Mouse (Mus musculus) cerebellum, adult (tissue): ENCODE measurements around the gene Slc25a3.

Source experiments
- ATAC-seq: cut with Nextera tagmentation; 2 replicates; pipeline ENCODE4 v1.9.2; 2017; ENCODE audit warnings: mild to moderate bottlenecking, moderate library complexity, mixed read lengths; ENCODE audit not compliant: insufficient number of reproducible peaks, low FRiP score, low TSS enrichment

Slc25a3 gene

DNA sequence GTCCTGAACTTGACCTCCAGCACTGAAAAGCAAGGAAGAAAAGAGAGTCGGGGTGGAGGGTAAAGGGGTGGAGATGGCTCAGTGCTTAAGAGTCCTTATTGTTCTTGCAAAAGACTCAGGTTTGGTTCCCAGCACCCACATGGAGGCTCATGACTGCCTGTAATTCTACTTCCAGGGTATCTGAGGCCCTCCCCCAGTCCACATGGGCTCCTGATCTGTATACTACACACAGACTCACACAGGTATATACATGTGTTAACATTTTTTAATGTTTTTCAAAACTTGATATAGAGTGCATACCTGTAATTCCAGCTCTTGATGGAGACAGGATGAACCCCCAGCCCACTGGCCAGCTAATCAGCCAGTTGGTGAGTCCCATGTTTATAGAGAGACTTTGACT is 23.8 kb downstream of the Slc25a3 start:
- no peak for ATAC-seq

DNA sequence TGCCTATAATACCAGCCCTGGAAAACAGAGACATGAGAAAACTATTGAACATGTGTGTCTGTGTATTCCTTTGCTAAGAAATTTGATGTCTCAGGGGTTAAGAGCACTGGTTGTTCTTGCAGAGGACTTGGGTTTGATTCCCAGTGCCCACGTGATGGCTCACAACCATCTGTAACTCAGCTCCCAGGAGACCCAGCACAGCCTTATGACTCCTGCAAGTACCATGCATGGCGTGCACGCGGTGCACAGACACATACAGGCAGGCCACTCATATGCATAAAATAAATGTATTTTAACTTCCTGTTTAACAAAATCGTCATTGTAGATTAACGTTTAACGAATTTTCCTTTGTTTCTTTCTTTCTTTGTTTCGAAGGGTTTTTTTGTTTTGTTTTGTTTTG is 25.8 kb downstream of the Slc25a3 start:
- ATAC-seq: no peak

- ATAC-seq: no peak
Measured at GRCm38 (mm10) chr10:91094251-91095104, 29.4 kb downstream of the Slc25a3 start.

DNA sequence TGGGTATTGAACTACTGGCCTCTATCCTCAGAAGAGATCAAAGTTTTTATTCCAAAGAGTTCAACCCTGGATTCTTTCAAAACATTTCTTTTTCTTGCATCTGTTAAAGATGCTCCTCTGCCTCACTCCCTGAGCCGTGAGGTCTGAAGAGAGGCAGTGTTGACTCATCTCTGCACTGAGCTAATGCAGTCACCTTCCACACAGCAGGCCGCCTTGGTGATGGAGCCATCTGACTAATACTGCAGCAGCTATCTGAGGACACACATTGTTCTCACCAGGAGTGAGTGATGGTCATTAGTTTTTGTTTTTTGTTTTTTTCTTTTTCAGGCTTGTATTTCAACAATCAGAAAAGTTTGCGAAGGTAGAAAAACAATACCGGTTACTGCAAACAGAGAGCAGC is 31.0 kb downstream of the Slc25a3 start:
- ATAC-seq: no peak

DNA sequence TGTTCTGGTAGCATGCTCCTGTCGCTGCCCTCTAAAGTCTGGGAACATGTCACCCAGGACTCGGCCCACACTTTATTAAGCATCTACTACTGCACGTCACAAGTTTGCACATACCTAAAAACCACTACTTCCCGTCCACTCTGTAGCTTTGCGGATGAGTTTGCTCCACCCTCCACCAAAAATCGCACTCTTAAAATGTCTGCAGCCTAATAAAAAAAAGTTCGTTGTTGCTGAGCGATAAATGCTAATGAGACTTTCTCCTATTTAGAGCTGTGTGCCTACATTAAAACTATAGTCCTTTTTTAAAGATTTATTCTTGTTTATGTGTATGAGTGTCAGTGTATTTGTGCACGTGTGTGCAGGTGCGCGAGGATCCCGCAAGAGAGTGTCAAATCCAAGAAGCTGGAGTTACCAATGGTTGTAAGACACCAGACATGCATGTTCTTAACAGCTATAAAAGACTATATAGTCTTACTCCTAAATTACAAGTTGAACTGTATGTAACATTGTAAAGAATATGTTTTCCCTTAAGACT is 40.4 kb downstream of the Slc25a3 start:
- ATAC-seq: no peak; the same call in 1 of the 2 replicates

DNA sequence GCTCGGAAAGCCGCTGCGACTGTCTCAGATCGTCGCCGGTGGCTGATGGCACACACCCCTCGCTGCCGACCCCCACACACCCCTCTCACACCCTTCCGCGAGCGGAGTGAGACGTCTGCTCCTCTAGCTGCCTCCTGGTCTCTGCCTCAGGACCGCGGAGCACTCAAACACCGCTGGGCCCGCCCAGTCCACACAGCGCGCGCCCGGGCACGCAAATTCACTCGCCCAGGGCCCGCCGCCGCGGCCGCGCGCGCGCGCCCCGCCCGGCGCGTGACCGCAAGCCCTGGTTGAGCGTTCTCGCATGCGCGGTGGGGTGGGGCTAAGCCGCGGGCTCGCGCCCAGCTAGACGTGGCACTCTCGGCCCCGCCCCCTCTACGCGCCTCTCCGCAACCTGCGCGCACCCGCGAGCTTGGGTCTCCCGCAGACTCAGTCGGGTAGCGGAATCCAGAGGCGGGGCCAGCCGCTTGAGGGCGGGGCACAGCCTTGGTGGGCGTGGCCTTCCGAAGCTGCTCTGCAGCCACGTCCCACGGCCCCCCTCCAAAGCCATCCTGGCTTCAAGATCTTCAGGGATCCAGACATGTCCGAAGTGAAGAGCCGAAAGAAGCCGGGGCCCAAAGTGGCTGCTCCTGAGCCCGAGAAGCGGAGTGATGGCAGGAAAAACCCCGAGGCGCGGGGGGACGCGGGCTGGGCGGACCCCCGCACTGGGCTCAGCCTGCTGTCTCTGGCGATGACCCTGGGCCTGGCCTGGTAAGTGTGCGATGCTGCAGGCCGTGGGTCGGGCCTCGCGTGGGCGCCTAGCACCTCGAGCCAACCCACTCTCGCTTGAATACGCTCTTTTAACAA is 41.1 kb downstream of the Slc25a3 start, which contains the start of the genes Apaf1 and Ikbip:
Gene Apaf1, minus strand, starts transcription at position 221 of the 843 bp plus-strand sequence.
Gene Ikbip, plus strand, starts transcription at position 391 of the 843 bp plus-strand sequence.
- ATAC-seq: peak; percentile 94

DNA sequence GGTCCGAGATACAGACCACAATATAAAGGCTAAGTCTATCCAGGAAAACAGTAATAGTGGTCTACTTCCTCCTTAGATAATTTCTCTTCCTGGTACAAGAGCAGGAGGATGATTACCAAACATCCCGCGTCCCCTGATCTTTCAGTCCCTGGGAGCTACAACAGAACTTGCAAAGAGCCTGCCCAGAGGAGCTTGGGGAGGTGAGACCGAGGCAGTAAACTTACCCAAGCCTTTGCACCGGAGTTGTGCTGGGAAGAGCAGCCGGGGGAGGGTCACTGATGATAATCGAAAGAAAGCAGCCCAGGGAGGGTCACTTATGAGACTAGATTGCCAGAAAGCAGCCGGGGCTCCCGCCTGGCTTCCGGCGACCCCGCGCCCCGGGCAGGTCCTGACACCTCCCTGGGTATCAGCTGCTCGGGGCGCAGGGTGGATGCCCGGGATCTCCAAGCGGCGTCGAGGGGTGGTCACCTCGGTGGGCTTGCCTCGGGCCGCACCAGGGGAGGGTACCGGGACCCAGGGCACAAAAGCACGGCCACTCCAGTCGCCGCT is 41.8 kb downstream of the Slc25a3 start:
- ATAC-seq: peak; percentile 24; the same call in 1 of the 2 replicates

DNA sequence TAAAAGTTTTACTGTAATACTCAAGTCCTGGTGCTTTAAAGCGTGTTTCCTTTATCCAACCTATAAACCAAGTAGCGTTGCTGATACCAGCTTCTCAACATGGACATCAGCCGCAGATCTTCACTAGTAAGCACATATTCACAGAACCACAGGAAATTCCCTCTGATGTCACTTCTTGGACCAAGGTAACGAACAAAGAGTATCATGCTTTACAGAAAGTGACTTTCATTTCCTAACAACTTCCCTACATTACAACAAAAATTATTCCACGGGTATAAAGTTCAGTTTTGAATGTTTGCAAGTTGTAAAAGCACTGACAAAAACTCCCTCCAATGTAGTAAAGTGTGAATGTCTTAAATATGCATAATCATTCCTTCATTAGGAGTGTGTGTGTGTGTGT is 43.3 kb downstream of the Slc25a3 start:
- ATAC-seq: no peak

DNA sequence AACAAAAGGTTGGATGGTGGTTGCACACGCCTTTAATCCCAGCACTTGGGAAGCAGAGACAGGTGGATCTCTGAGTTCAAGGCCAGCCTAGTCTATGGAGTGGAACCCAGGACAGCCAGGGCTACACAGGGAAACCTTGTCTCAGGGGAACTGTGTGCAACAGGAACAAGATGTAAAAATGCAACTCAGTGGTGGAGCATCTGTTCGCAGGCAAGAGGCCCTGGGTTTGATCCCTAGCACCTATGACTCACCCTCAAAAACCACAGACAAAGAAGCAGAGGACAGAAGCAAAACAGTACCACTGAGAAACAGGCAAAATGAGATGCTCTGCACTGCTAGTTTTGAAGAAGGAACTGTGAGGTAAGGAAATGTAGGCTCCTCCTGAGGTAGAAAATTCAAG is 47.2 kb downstream of the Slc25a3 start:
- ATAC-seq: no peak

DNA sequence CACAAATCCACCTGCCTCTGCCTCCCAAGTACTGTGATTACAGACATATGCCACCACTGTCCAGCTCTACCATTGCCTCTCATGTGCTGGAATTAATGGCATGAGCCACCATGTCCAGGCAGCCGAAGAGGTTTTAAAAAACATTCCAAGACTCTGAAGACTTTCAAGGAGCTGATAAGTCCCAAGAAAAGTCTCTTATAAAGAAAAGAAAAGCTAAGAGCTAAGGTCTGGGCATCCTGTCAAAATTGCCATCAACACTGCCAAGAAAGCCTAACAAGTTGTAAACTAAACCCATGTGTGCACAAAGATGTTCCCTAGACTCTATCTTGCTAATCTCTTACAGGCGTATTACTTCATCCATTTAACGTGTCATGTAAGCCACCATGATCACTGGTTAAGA is 50.5 kb downstream of the Slc25a3 start:
- ATAC-seq: no peak

DNA sequence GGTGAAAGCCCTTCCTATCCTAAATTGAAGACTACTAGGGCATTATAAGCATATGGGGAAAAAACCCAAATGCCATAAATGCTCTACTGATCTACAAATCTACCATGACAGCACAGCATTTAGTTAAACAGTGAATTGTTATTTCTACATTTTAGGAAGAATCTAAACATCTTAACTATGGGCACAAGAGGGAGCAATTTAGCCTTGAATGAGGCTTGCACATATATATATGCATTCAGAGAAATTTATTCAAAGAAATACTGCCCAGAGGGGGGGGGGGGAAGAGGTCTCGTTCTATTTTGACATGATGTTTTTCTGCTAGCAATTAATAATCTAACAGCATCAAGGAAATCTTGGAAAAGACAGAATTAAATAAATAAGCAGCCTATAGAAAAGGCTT is 52.1 kb downstream of the Slc25a3 start:
- no peak for ATAC-seq
